Mouse (Mus musculus) central nervous system, embryonic 11.5 days (tissue): ENCODE measurements around the gene Cma1. TPM values are rescaled to one million over a fixed set of nuclear protein-coding genes. Genes with fewer than 3 reads are reported as not detected.

Source experiments
- polyA plus RNA-seq: library from polyadenylated mRNA; depleted of rRNA; stranded (reverse); fragments of >200 nt; gene quantifications from 2 replicates; pipeline ENCODE4 v1.2.3, GENCODE M21; 2012; rRNA removed

Gene Cma1
- 0.05 TPM in 1 of 2 replicates, not detected in the other for polyA plus RNA-seq

GRCm38 (mm10) chr14:55944575-55944974 lies at the start of gene Cma1:
Gene Cma1, minus strand, starts transcription at chr14:55944675.

GRCm38 (mm10) chr14:55950346-55951030 lies 6.0 kb upstream of the Cma1 start, which contains the start of gene Cma2:
Gene Cma2, plus strand, starts transcription at chr14:55950980.

GRCm38 (mm10) chr14:55899701-55900413 lies 44.6 kb downstream of the Cma1 start, which contains the start of gene Sdr39u1:
Gene Sdr39u1, minus strand, starts transcription at chr14:55900293.

Other genes with a start within 250 kb of the Cma1 start
- gene Tgm1, start 230.7 kb downstream of the Cma1 start, polyA plus RNA-seq: 0.82 and 0.91 TPM in 2 replicates
- gene Rabggta, start 222.4 kb downstream of the Cma1 start, polyA plus RNA-seq: 27.0 and 29.8 TPM in 2 replicates
- gene Dhrs1, start 199.0 kb downstream of the Cma1 start, polyA plus RNA-seq: 64.8 and 70.9 TPM in 2 replicates
- gene Nop9, start 199.0 kb downstream of the Cma1 start, polyA plus RNA-seq: 24.1 and 26.2 TPM in 2 replicates
- gene Cideb, start 186.2 kb downstream of the Cma1 start, polyA plus RNA-seq: 1.9 and 2.2 TPM in 2 replicates
- 0.31 and 0.32 TPM in 2 replicates for gene Ltb4r2, start 183.2 kb downstream of the Cma1 start, polyA plus RNA-seq
- gene Ltb4r1, start 178.7 kb downstream of the Cma1 start, polyA plus RNA-seq: 0.43 and 0.58 TPM in 2 replicates
- gene Adcy4, start 160.6 kb downstream of the Cma1 start, polyA plus RNA-seq: 3.7 and 15.6 TPM in 2 replicates
- 7.1 and 18.8 TPM in 2 replicates for gene Ripk3, start 155.8 kb downstream of the Cma1 start, polyA plus RNA-seq
- 43.3 and 96.2 TPM in 2 replicates for gene Nfatc4, start 121.5 kb downstream of the Cma1 start, polyA plus RNA-seq
- gene Nynrin, start 90.7 kb downstream of the Cma1 start, polyA plus RNA-seq: 29.2 and 33.9 TPM in 2 replicates
- 0.58 and 0.65 TPM in 2 replicates for gene Cbln3, start 60.3 kb downstream of the Cma1 start, polyA plus RNA-seq
- 22.6 and 26.6 TPM in 2 replicates for gene Khnyn, start 59.7 kb downstream of the Cma1 start, polyA plus RNA-seq
- gene Sdr39u1, start 44.4 kb downstream of the Cma1 start, polyA plus RNA-seq: 30.6 and 42.5 TPM in 2 replicates
- not detected in 2 replicates for gene Cma2, start 6.3 kb upstream of the Cma1 start, polyA plus RNA-seq
- gene Mcpt1, start 73.3 kb upstream of the Cma1 start, polyA plus RNA-seq: not detected in 2 replicates
- not detected in 2 replicates for gene Mcpt9, start 85.8 kb upstream of the Cma1 start, polyA plus RNA-seq
- gene Mcpt2, start 97.4 kb upstream of the Cma1 start, polyA plus RNA-seq: not detected in 2 replicates
- not detected in 2 replicates for gene Mcpt4, start 117.6 kb upstream of the Cma1 start, polyA plus RNA-seq
- gene Mcpt8, start 140.6 kb upstream of the Cma1 start, polyA plus RNA-seq: not detected in 2 replicates
- 0.10 and 0.19 TPM in 2 replicates for gene Ctsg, start 157.9 kb upstream of the Cma1 start, polyA plus RNA-seq
- gene Gzme, start 175.9 kb upstream of the Cma1 start, polyA plus RNA-seq: not detected in 2 replicates
- gene Gzmd, start 187.9 kb upstream of the Cma1 start, polyA plus RNA-seq: not detected in 2 replicates
- gene Gzmg, start 214.9 kb upstream of the Cma1 start, polyA plus RNA-seq: 0.06 TPM in 1 of 2 replicates, not detected in the other
- not detected in 2 replicates for gene Gzmn, start 229.9 kb upstream of the Cma1 start, polyA plus RNA-seq